Mouse (Mus musculus): ENCODE results near the gene Nkain4. TPM values are rescaled to one million over a fixed set of nuclear protein-coding genes. Genes with fewer than 3 reads are reported as not detected.
A peak's percentile ranks its signal among the peaks of the same experiment; 100 is the strongest.

Nkain4 gene
- total and polyA plus RNA-seq, 2 experiments from 2014 or later = 76.0 to 133 TPM

GRCm38 (mm10) chr2:180925176-180925575, 29.3 kb downstream of the Nkain4 start:
- DNase-seq (ENCODE audit: low spot score) (peak; percentile 78), ATAC-seq (no peak)
- H3K36me3 ChIP-seq (ENCODE audit: insufficient read depth, low read length) = no peaks in the 10 kb centered on the region
- WGBS = 3% methylated on average over 4 of the region's 4 CpGs
- no peak overlapping the region for H3K4me2 ChIP-seq (ENCODE audit: low read depth, low read length)
- peak; percentile 97 for TF ChIP-seq CTCF (IDR thresholded peaks at IDR 0.05; ENCODE audit: low read depth)
- no peak overlapping the region for H3K9ac ChIP-seq (replicated peaks; ENCODE audit: low read length)
- H3K9me3 ChIP-seq (ENCODE audit: low read length) = no peaks in the 10 kb centered on the region
- no peaks in the 10 kb centered on the region for H3K4me1 ChIP-seq (ENCODE audit: insufficient read depth, low read length)
- no peaks in the 10 kb centered on the region for H3K27me3 ChIP-seq (ENCODE audit: insufficient read depth, low read length)
- H3K27ac ChIP-seq = no peak overlapping the region
- no peak overlapping the region for H3K4me3 ChIP-seq (ENCODE audit: low read length)

- no peak overlapping the region for H3K4me2 ChIP-seq (ENCODE audit: low read depth, low read length)
- peaks cover 3% of the 10 kb centered on the region; the same call in 1 of the 2 replicates for H3K4me1 ChIP-seq (ENCODE audit: insufficient read depth, low read length)
- no peak overlapping the region for H3K27ac ChIP-seq
- H3K4me3 ChIP-seq (ENCODE audit: low read length) = no peak overlapping the region
- H3K9me3 ChIP-seq (ENCODE audit: low read length) = no peaks in the 10 kb centered on the region
- H3K27me3 ChIP-seq (ENCODE audit: insufficient read depth, low read length) = no peaks in the 10 kb centered on the region
- 90% methylated on average over 6 of the region's 6 CpGs for WGBS
- ATAC-seq (no peak), DNase-seq (ENCODE audit: low spot score) (no peak)
- peaks cover 4% of the 10 kb centered on the region; the same call in 1 of the 2 replicates for H3K36me3 ChIP-seq (ENCODE audit: insufficient read depth, low read length)
- no peak for TF ChIP-seq CTCF (IDR thresholded peaks at IDR 0.05; ENCODE audit: low read depth)
- no peak overlapping the region for H3K9ac ChIP-seq (replicated peaks; ENCODE audit: low read length)
Observed at GRCm38 (mm10) chr2:180922739-180923138, 31.8 kb downstream of the Nkain4 start.

GRCm38 (mm10) chr2:180920810-180921400, 33.6 kb downstream of the Nkain4 start, which contains the start of gene Ythdf1:
Ythdf1 (minus strand) TSS chr2:180920949.
- Histone ChIP-seq H3K4me2 (ENCODE audit: low read depth, low read length) (peak within 1 kb of the TSS; percentile 93), H3K36me3 (ENCODE audit: insufficient read depth, low read length) (peaks cover 6% of the 10 kb centered on the region), H3K9me3 (ENCODE audit: low read length) (no peaks in the 10 kb centered on the region), H3K4me3 (ENCODE audit: low read length) (peak within 1 kb of the TSS; percentile 100), H3K9ac (replicated peaks; ENCODE audit: low read length) (peak within 1 kb of the TSS; percentile 98), H3K4me1 (ENCODE audit: insufficient read depth, low read length) (peaks cover 3% of the 10 kb centered on the region; the same call in 1 of the 2 replicates), H3K27ac (peak within 1 kb of the TSS; percentile 81), H3K27me3 (ENCODE audit: insufficient read depth, low read length) (no peaks in the 10 kb centered on the region)
- peak; percentile 97 for ATAC-seq
- WGBS = under 1% methylated on average over 55 of the region's 56 CpGs
- TF ChIP-seq CTCF (IDR thresholded peaks at IDR 0.05; ENCODE audit: low read depth) = no peak
- peak; percentile 99 for DNase-seq (ENCODE audit: low spot score)

- Histone ChIP-seq H3K4me3 (ENCODE audit: low read length) (peak overlapping the region; percentile 100), H3K4me2 (ENCODE audit: low read depth, low read length) (peak overlapping the region; percentile 93), H3K36me3 (ENCODE audit: insufficient read depth, low read length) (peaks cover 6% of the 10 kb centered on the region), H3K4me1 (ENCODE audit: insufficient read depth, low read length) (peaks cover 3% of the 10 kb centered on the region; the same call in 1 of the 2 replicates), H3K27ac (peak overlapping the region; percentile 81), H3K9me3 (ENCODE audit: low read length) (no peaks in the 10 kb centered on the region), H3K9ac (replicated peaks; ENCODE audit: low read length) (peak overlapping the region; percentile 98), H3K27me3 (ENCODE audit: insufficient read depth, low read length) (no peaks in the 10 kb centered on the region)
- no peak for DNase-seq (ENCODE audit: low spot score)
- ATAC-seq = peak; percentile 70; the same call in 1 of the 2 replicates
- TF ChIP-seq CTCF (IDR thresholded peaks at IDR 0.05; ENCODE audit: low read depth) = no peak
- WGBS = under 1% methylated on average over 61 of the region's 61 CpGs
Observed at GRCm38 (mm10) chr2:180919913-180920809, 34.3 kb downstream of the Nkain4 start.

GRCm38 (mm10) chr2:180915886-180916433, 38.5 kb downstream of the Nkain4 start:
- ATAC-seq = no peak
- TF ChIP-seq CTCF (IDR thresholded peaks at IDR 0.05; ENCODE audit: low read depth) = no peak
- Histone ChIP-seq H3K4me1 (ENCODE audit: insufficient read depth, low read length) (peaks cover 3% of the 10 kb centered on the region; the same call in 1 of the 2 replicates), H3K4me2 (ENCODE audit: low read depth, low read length) (no peak overlapping the region), H3K36me3 (ENCODE audit: insufficient read depth, low read length) (peaks cover 29% of the 10 kb centered on the region), H3K27ac (no peak overlapping the region), H3K4me3 (ENCODE audit: low read length) (no peak overlapping the region), H3K9ac (replicated peaks; ENCODE audit: low read length) (no peak overlapping the region), H3K9me3 (ENCODE audit: low read length) (no peaks in the 10 kb centered on the region), H3K27me3 (ENCODE audit: insufficient read depth, low read length) (no peaks in the 10 kb centered on the region)
- WGBS = 76% methylated on average over 3 of the region's 3 CpGs
- DNase-seq (ENCODE audit: low spot score) = no peak

GRCm38 (mm10) chr2:180910928-180911327, 43.6 kb downstream of the Nkain4 start:
- DNase-seq (ENCODE audit: low spot score) (no peak), ATAC-seq (no peak)
- TF ChIP-seq CTCF (IDR thresholded peaks at IDR 0.05; ENCODE audit: low read depth) = no peak
- no peaks in the 10 kb centered on the region for H3K9me3 ChIP-seq (ENCODE audit: low read length)
- no peaks in the 10 kb centered on the region for H3K4me1 ChIP-seq (ENCODE audit: insufficient read depth, low read length)
- no peak overlapping the region for H3K4me3 ChIP-seq (ENCODE audit: low read length)
- no peak overlapping the region for H3K27ac ChIP-seq
- no peak overlapping the region for H3K9ac ChIP-seq (replicated peaks; ENCODE audit: low read length)
- no peaks in the 10 kb centered on the region for H3K27me3 ChIP-seq (ENCODE audit: insufficient read depth, low read length)
- H3K36me3 ChIP-seq (ENCODE audit: insufficient read depth, low read length) = peaks cover 34% of the 10 kb centered on the region
- WGBS = 92% methylated on average over 12 of the region's 12 CpGs
- H3K4me2 ChIP-seq (ENCODE audit: low read depth, low read length) = no peak overlapping the region
